Mouse (Mus musculus) CH12.LX (cell line): Measurements from ENCODE around the gene AC124502.3. TPM values are rescaled to one million over a fixed set of nuclear protein-coding genes. Genes with fewer than 3 reads are reported as not detected.
A peak's percentile ranks its signal among the peaks of the same experiment; 100 is the strongest.

Experiments used
- DNase-seq: peaks from one replicate; pipeline ENCODE4 v3.0.0-alpha.2; 2013; ENCODE audit errors: extremely low read depth
- H3K27ac ChIP-seq: 2 replicates; pipeline ENCODE4 v1.5.1; 2012; ENCODE audit warnings: low read depth, mild to moderate bottlenecking, control low read depth, moderate library complexity; ENCODE audit not compliant: insufficient read depth
- H3K27me3 ChIP-seq: replicated peaks from 2 replicates; pipeline ENCODE3; 2012; ENCODE audit warnings: inconsistent platforms
- H3K36me3 ChIP-seq, 2 experiments: replicated peaks in 1 of 2; 2 replicates each; pipeline versions ENCODE3 to v1.6.1; 2012; ENCODE audit warnings: inconsistent platforms in 1 of 2, low read length in 1 of 2, mild to moderate bottlenecking in 1 of 2, mixed read lengths in 1 of 2, moderate library complexity in 1 of 2; ENCODE audit not compliant: control insufficient read depth in 1 of 2, insufficient read depth in 1 of 2
- H3K4me1 ChIP-seq, 2 experiments: 2 replicates each; pipeline ENCODE4 v1.6.1; 2012; ENCODE audit warnings: inconsistent platforms in 1 of 2, moderate library complexity in 1 of 2; ENCODE audit not compliant: insufficient read depth in 2 of 2, control insufficient read depth in 1 of 2
- H3K4me2 ChIP-seq: 2 replicates; pipeline ENCODE4 v1.6.1; 2012; ENCODE audit warnings: low read depth, mild to moderate bottlenecking, control low read depth; ENCODE audit not compliant: poor library complexity, insufficient read depth, severe bottlenecking
- H3K4me3 ChIP-seq, 3 experiments: fragments of 150-350 bp in 1 of 3; sonication (generic) in 1 of 3; replicated peaks in 1 of 3; 2 replicates each; pipeline versions ENCODE3 to v1.5.1; 2011 to 2012; ENCODE audit warnings: low read depth in 2 of 3, low read length in 2 of 3, mild to moderate bottlenecking in 2 of 3, moderate library complexity in 2 of 3, control low read depth in 1 of 3, improper control_type of control experiment in 1 of 3, inconsistent platforms in 1 of 3, mixed read lengths in 1 of 3; ENCODE audit not compliant: poor library complexity in 1 of 3
- H3K79me2 ChIP-seq: replicated peaks from 2 replicates; pipeline ENCODE4 v1.6.1; 2012; ENCODE audit warnings: mild to moderate bottlenecking, moderate library complexity; ENCODE audit not compliant: control insufficient read depth, poor library complexity, insufficient read depth, severe bottlenecking; ENCODE audit errors: extremely low read depth
- H3K9ac ChIP-seq: 2 replicates; pipeline ENCODE4 v1.6.1; 2012; ENCODE audit warnings: low read depth, mild to moderate bottlenecking, control low read depth, moderate library complexity; ENCODE audit not compliant: insufficient read depth
- H3K9me3 ChIP-seq: replicated peaks from 2 replicates; pipeline ENCODE3; 2012; ENCODE audit warnings: low read length, inconsistent platforms, mixed read lengths
- BHLHE40 ChIP-seq: IDR thresholded peaks from 2 replicates; pipeline ENCODE4 v1.6.1; 2011; ENCODE audit warnings: mild to moderate bottlenecking, low read depth, low read length, improper control_type of control experiment
- CHD1 ChIP-seq: IDR thresholded peaks from 2 replicates; pipeline ENCODE4 v1.6.1; 2012; ENCODE audit warnings: low read depth, low read length, improper control_type of control experiment, inconsistent platforms
- CHD2 ChIP-seq: IDR thresholded peaks from 2 replicates; pipeline ENCODE4 v1.6.1; 2011; ENCODE audit warnings: low read length, improper control_type of control experiment
- E2F4 ChIP-seq: IDR thresholded peaks from 2 replicates; pipeline ENCODE4 v1.6.1; 2011; ENCODE audit warnings: low read depth, low read length, improper control_type of control experiment; ENCODE audit not compliant: insufficient replicate concordance
- ELF1 ChIP-seq: IDR thresholded peaks from 2 replicates; pipeline ENCODE4 v1.6.1; 2014; ENCODE audit warnings: low read depth, mild to moderate bottlenecking, inconsistent platforms, low read length, improper control_type of control experiment
- EP300 ChIP-seq: IDR thresholded peaks from 2 replicates; pipeline ENCODE4 v1.6.1; 2011; ENCODE audit warnings: low read length, improper control_type of control experiment
- HCFC1 ChIP-seq: IDR thresholded peaks from 2 replicates; pipeline ENCODE4 v1.6.1; 2012; ENCODE audit warnings: low read depth, mild to moderate bottlenecking, inconsistent platforms, low read length, improper control_type of control experiment
- IRF4 ChIP-seq: IDR thresholded peaks from 2 replicates; pipeline ENCODE4 v1.6.1; 2014; ENCODE audit warnings: low read depth, mild to moderate bottlenecking, inconsistent platforms, low read length, improper control_type of control experiment
- MAFK ChIP-seq: IDR thresholded peaks from 2 replicates; pipeline ENCODE4 v1.6.1; 2011; ENCODE audit warnings: low read length, improper control_type of control experiment; ENCODE audit not compliant: insufficient replicate concordance
- MAX ChIP-seq: IDR thresholded peaks from 2 replicates; pipeline ENCODE4 v1.6.1; 2011; ENCODE audit warnings: low read length, improper control_type of control experiment
- MAZ ChIP-seq: IDR thresholded peaks from 2 replicates; pipeline ENCODE4 v1.6.1; 2012; ENCODE audit warnings: low read depth, mild to moderate bottlenecking, inconsistent platforms, low read length, improper control_type of control experiment, moderate library complexity
- MEF2A ChIP-seq: IDR thresholded peaks from 2 replicates; pipeline ENCODE4 v1.6.1; 2014; ENCODE audit warnings: low read depth, mild to moderate bottlenecking, inconsistent platforms, low read length, improper control_type of control experiment, borderline replicate concordance
- MXI1 ChIP-seq: IDR thresholded peaks from 2 replicates; pipeline ENCODE4 v1.6.1; 2011; ENCODE audit warnings: mild to moderate bottlenecking, low read depth, low read length, improper control_type of control experiment
- MYC ChIP-seq: IDR thresholded peaks from 2 replicates; pipeline ENCODE4 v1.6.1; 2011; ENCODE audit warnings: low read depth, mild to moderate bottlenecking, improper control_type of control experiment, low read length
- NELFE ChIP-seq: IDR thresholded peaks from 2 replicates; pipeline ENCODE4 v1.6.1; 2011; ENCODE audit warnings: low read depth, low read length, improper control_type of control experiment
- NRF1 ChIP-seq: IDR thresholded peaks from 2 replicates; pipeline ENCODE4 v1.6.1; 2014; ENCODE audit warnings: low read depth, mild to moderate bottlenecking, inconsistent platforms, low read length, improper control_type of control experiment, moderate library complexity
- POLR2A ChIP-seq: IDR thresholded peaks from 2 replicates; pipeline ENCODE4 v1.6.1; 2011; ENCODE audit warnings: low read depth, mild to moderate bottlenecking, improper control_type of control experiment, low read length
- POLR2AphosphoS2 ChIP-seq: IDR thresholded peaks from 2 replicates; pipeline ENCODE4 v1.6.1; 2011; ENCODE audit warnings: low read depth, low read length, improper control_type of control experiment
- RAD21 ChIP-seq: IDR thresholded peaks from 2 replicates; pipeline ENCODE4 v1.6.1; 2011; ENCODE audit warnings: low read depth, mild to moderate bottlenecking, low read length, improper control_type of control experiment, moderate library complexity
- RCOR1 ChIP-seq: conservative IDR thresholded peaks from 2 replicates; pipeline ENCODE4 v1.6.1; 2012; ENCODE audit warnings: low read depth, mild to moderate bottlenecking, inconsistent platforms, low read length, improper control_type of control experiment
- SMC3 ChIP-seq: IDR thresholded peaks from 2 replicates; pipeline ENCODE4 v1.6.1; 2011; ENCODE audit warnings: low read depth, low read length, improper control_type of control experiment
- TBP ChIP-seq: conservative IDR thresholded peaks from 2 replicates; pipeline ENCODE4 v1.6.1; 2011; ENCODE audit warnings: low read depth, low read length, improper control_type of control experiment
- TCF12 ChIP-seq: IDR thresholded peaks from 2 replicates; pipeline ENCODE4 v1.6.1; 2014; ENCODE audit warnings: low read depth, mild to moderate bottlenecking, inconsistent platforms, low read length, improper control_type of control experiment
- UBTF ChIP-seq: IDR thresholded peaks from 2 replicates; pipeline ENCODE4 v1.6.1; 2012; ENCODE audit warnings: low read depth, mild to moderate bottlenecking, inconsistent platforms, low read length, improper control_type of control experiment, moderate library complexity
- USF1 ChIP-seq: IDR thresholded peaks from 2 replicates; pipeline ENCODE4 v1.6.1; 2014; ENCODE audit warnings: low read depth, mild to moderate bottlenecking, inconsistent platforms, low read length, improper control_type of control experiment
- USF2 ChIP-seq: conservative IDR thresholded peaks from 2 replicates; pipeline ENCODE4 v1.6.1; 2011; ENCODE audit warnings: low read depth, low read length, improper control_type of control experiment
- ZC3H11A ChIP-seq: IDR thresholded peaks from 2 replicates; pipeline ENCODE4 v1.6.1; 2012; ENCODE audit warnings: low read depth, mild to moderate bottlenecking, inconsistent platforms, low read length, improper control_type of control experiment
- ZKSCAN1 ChIP-seq: IDR thresholded peaks from 2 replicates; pipeline ENCODE4 v1.6.1; 2012; ENCODE audit warnings: low read depth, inconsistent platforms, low read length, improper control_type of control experiment, borderline replicate concordance
- ZMIZ1 ChIP-seq: IDR thresholded peaks from 2 replicates; pipeline ENCODE4 v1.6.1; 2012; ENCODE audit warnings: low read depth, mild to moderate bottlenecking, inconsistent platforms, low read length, improper control_type of control experiment
- ZNF384 ChIP-seq: IDR thresholded peaks from 2 replicates; pipeline ENCODE4 v1.6.1; 2012; ENCODE audit warnings: low read depth, low read length, improper control_type of control experiment, inconsistent platforms
- dilution Hi-C: fragments of 300-500 bp; cut with MboI; formaldehyde crosslinking; loops from 2 replicates; pipeline ENCODE4 v1.14.3; 2020; ENCODE audit warnings: low sequenced_read_pairs; ENCODE audit not compliant: extremely low pct_unique_long_range_greater_than_20kb, extremely low pct_ligation_motif_present
- in situ Hi-C: fragments of 300-500 bp; cut with MboI; formaldehyde crosslinking; loops from 3 replicates; pipeline ENCODE4 v1.14.3; 2019; ENCODE audit warnings: low sequenced_read_pairs, low pct_ligation_motif_present, low pct_unique_long_range_greater_than_20kb, mixed read lengths
- polyA plus RNA-seq: library from polyadenylated mRNA; unstranded; fragments of >175 nt; gene quantifications from 2 replicates; pipeline ENCODE4 v1.2.1, GENCODE M21; 2012; ENCODE audit warnings: low read depth; ENCODE audit not compliant: insufficient read length
- total RNA-seq, 2 experiments: library from RNA; depleted of rRNA; stranded (reverse); fragments of 300-350 nt in 1 of 2; fragments of >200 nt in 1 of 2; gene quantifications; 2 replicates each; pipeline ENCODE4 v1.2.3; 2012 to 2014

Gene AC124502.3
- total and polyA plus RNA-seq, 3 experiments, result 0.15 to 2.1 (median 0.29) TPM

- peaks cover 0 to 6% of the 10 kb centered on the region in 2 experiments for H3K36me3 ChIP-seq
These were observed 17.3 kb upstream of the AC124502.3 start for GRCm38 (mm10) chr19:5021416-5021815.

GRCm38 (mm10) chr19:5023621-5024479, 14.8 kb upstream of the AC124502.3 start, which contains the start of gene Slc29a2:
Slc29a2 (plus strand) TSS chr19:5023860.
- Histone ChIP-seq H3K9ac (peak within 1 kb of the TSS; percentile 18; the same call in 1 of the 2 replicates), H3K4me2 (peak within 1 kb of the TSS; percentile 79), H3K79me2 (no peaks in the 10 kb centered on the region), H3K9me3 (no peaks in the 10 kb centered on the region), H3K36me3 (peaks cover 8 to 28% of the 10 kb centered on the region in 2 experiments), H3K27ac (peak within 1 kb of the TSS; percentile 76), H3K27me3 (peaks cover 4% of the 10 kb centered on the region), H3K4me1 (peaks cover 10 to 14% of the 10 kb centered on the region in 2 experiments), H3K4me3 (peak within 1 kb of the TSS; percentile 67 to 89 (median 69))
- dilution Hi-C loops (no loop called here), in situ Hi-C loops (no loop called here)
- peak; percentile 90 for DNase-seq
- no peak for TF ChIP-seq USF2
- TF ChIP-seq SMC3, result no peak
- no peak for TF ChIP-seq TCF12
- peak; percentile 83 for TF ChIP-seq HCFC1
- 0 out of 2 replicates have a peak, but pooled peaks have one; percentile 48 for TF ChIP-seq E2F4
- TF ChIP-seq MXI1, result peak; percentile 82
- TF ChIP-seq NRF1, result no peak; the same call in 1 of the 2 replicates
- peak; percentile 71; the same call in 1 of the 2 replicates for TF ChIP-seq UBTF
- peak; percentile 85 for TF ChIP-seq MYC
- TF ChIP-seq POLR2AphosphoS2, result peak; percentile 79; the same call in 1 of the 2 replicates
- TF ChIP-seq NELFE, result peak; percentile 97
- no peak for TF ChIP-seq RAD21
- TF ChIP-seq ELF1, result peak; percentile 80
- no peak for TF ChIP-seq USF1
- TF ChIP-seq MEF2A, result no peak; the same call in 1 of the 2 replicates
- TF ChIP-seq MAX, result peak; percentile 68
- TF ChIP-seq BHLHE40, result no peak
- no peak for TF ChIP-seq MAZ
- peak; percentile 60 for TF ChIP-seq TBP
- TF ChIP-seq ZMIZ1, result peak; percentile 90
- peak; percentile 97 for TF ChIP-seq POLR2A

More at GRCm38 (mm10) chr19:5021416-5021815, 17.3 kb upstream of the AC124502.3 start:
- dilution Hi-C loops, result no loop called here
- Histone ChIP-seq H3K9ac (no peak overlapping the region), H3K4me1 (peaks cover 10 to 27% of the 10 kb centered on the region in 2 experiments), H3K79me2 (no peaks in the 10 kb centered on the region), H3K4me2 (no peak overlapping the region), H3K4me3 (no peak overlapping the region), H3K9me3 (no peaks in the 10 kb centered on the region), H3K27ac (no peak overlapping the region), H3K27me3 (peaks cover 6% of the 10 kb centered on the region)
- no peak for DNase-seq
- in situ Hi-C loops, result no loop called here
- TF ChIP-seq MYC, result no peak
- no peak for TF ChIP-seq MAFK
- no peak for TF ChIP-seq HCFC1
- no peak for TF ChIP-seq MAZ
- no peak for TF ChIP-seq RCOR1
- no peak for TF ChIP-seq CHD2
- no peak for TF ChIP-seq EP300
- no peak for TF ChIP-seq MXI1
- TF ChIP-seq MEF2A, result no peak
- no peak for TF ChIP-seq ZMIZ1
- TF ChIP-seq RAD21, result no peak
- TF ChIP-seq BHLHE40, result no peak
- TF ChIP-seq ZC3H11A, result no peak
- no peak for TF ChIP-seq ZKSCAN1
- TF ChIP-seq ZNF384, result no peak
- no peak for TF ChIP-seq TBP
- TF ChIP-seq UBTF, result no peak
- TF ChIP-seq IRF4, result no peak
- TF ChIP-seq CHD1, result no peak
